Mouse (Mus musculus): ENCODE data around the gene Gm44.
"Not testable (repeated sequence)": the region's sequence is repeated elsewhere in the genome, so short reads cannot be mapped to it uniquely, and the experiment has no call there.

Gene Gm44

DNA sequence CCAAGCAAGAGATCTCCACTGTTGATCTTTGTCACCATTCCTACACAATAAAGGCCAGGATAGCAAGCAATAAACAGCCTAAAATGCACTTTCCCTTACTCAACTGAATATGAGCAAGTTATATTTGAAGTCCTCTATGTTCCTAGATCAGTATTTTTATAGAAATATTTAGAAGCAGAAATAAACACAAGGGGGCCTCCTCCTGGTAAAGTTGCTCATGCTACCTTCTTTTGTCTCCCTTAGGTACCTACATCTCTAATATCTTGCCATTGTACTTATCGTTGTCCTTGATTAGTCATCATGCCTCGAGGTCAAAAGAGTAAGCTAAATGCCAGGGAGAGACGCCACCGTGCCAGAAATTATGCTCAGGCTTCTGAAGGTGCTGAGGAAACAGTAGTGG is at the start of gene Gm44:
Gene Gm44, plus strand, starts transcription at position 301 of the 400 bp plus-strand sequence.
- no peak for DNase-seq (ENCODE audit: low spot score)

DNA sequence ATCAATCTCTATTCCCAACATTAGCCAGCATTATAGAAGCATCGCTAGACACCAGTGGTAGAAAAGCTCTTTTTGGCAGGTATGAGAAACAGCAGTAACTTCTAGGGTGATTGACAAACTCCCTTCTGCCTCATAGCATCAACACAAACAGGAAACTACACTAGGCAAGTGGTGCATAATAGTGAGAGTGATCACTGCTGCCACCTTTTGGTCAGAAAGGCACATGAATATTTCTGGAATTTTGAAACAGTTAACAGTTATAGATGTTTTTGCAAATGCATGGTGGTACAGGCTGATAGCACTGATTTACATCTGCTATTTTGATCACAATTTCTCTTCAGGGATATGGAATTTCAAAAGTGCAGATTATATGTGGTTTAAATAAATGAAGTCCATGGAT is 36.0 kb downstream of the Gm44 start:
- no peak for DNase-seq (ENCODE audit: low spot score)

DNA sequence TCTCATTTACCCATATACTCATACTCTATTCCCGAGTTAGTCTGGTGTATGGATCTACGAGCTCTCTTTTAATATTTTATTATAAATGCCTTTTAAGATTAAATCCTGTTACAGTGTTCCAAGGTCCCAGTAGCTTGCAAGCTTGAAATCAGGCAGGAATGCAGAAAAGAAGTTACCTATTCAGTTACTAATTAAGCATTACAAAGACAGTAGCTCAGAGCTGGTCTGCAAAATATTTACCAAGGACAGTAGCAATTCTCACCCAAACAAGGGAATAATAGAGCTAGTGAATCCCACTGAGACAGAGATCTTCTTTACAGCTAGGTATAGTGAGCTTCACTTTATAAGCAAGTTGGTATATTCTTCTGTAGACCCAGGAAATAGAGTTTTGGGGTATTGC is 46.3 kb downstream of the Gm44 start:
- DNase-seq (ENCODE audit: low spot score), result not testable (repeated sequence)

Measured in left cerebral cortex, adult 11 months (tissue).